ENCODE assay signal across 8 mouse cellular contexts in the genomic region with DNA sequence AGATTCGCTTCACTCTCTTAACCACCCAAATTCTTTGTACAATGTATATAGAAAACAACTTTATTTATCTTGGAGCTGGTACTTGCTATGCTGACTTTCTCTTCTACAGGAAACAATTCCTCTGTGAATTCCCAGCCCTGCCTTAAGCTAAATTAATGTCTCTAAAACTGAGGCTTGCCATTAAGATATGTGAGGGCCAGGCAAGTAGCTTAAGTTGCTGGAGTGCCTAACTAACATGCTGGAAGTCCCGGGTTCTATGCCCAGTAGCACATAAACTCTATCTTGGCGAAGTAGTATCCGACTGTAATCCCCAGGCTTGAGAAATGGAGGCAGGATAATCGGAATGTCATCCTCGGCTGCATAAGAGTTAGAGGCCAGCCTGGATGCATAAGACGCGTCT. TPM values are rescaled to one million over a fixed set of nuclear protein-coding genes. Genes with fewer than 3 reads are reported as not detected.
DNase-seq lines count a peak whose midpoint lies in the region; ATAC-seq and TF ChIP-seq lines count a peak whose summit lies in the region.

No protein-coding gene starts in this region.

- ATAC-seq in embryonic facial prominence, embryonic 14.5 days (ENCODE audit: low read depth), result no peak
- ATAC-seq in intestine, embryonic 14.5 days (replicated peaks; ENCODE audit: low FRiP score, low TSS enrichment, low read depth), result no peak
- no peak for ATAC-seq in neural tube, embryonic 13.5 days (ENCODE audit: low read depth)

- H3K4me1 ChIP-seq in lung, adult 2 months (ENCODE audit: control insufficient read depth, insufficient read depth, low read length), result peaks cover 3% of the 10 kb centered on the region
- H3K4me1 ChIP-seq in embryonic facial prominence, embryonic 14.5 days (ENCODE audit: control insufficient read depth, insufficient read depth, low read length), result peaks cover 5% of the 10 kb centered on the region
- H3K4me1 ChIP-seq in intestine, embryonic 14.5 days (replicated peaks; ENCODE audit: control insufficient read depth, insufficient read depth, low read length), result no peaks in the 10 kb centered on the region; the same call in 1 of the 2 replicates
- H3K4me1 ChIP-seq in neural tube, embryonic 13.5 days (replicated peaks), result peaks cover 22% of the 10 kb centered on the region

- 33% methylated on average over 8 of the region's 8 CpGs for WGBS in lung, adult 2 months
- 34% methylated on average over 8 of the region's 8 CpGs for WGBS in embryonic facial prominence, embryonic 14.5 days
- 34% methylated on average over 8 of the region's 8 CpGs for WGBS in intestine, embryonic 14.5 days
- 46% methylated on average over 8 of the region's 8 CpGs for WGBS in neural tube, embryonic 13.5 days

- H3K4me3 ChIP-seq in lung, adult 2 months (replicated peaks; ENCODE audit: extremely low read depth, low read depth, low read length), result peak overlapping the region; percentile 24
- H3K4me3 ChIP-seq in embryonic facial prominence, embryonic 14.5 days (ENCODE audit: low read depth, low read length), result peak overlapping the region; percentile 71
- H3K4me3 ChIP-seq in intestine, embryonic 14.5 days (ENCODE audit: low read depth, low read length), result peak overlapping the region; percentile 73
- peak overlapping the region; percentile 81 for H3K4me3 ChIP-seq in neural tube, embryonic 13.5 days

- H3K9ac ChIP-seq in embryonic facial prominence, embryonic 14.5 days (ENCODE audit: low read depth, low read length), result no peak overlapping the region
- H3K9ac ChIP-seq in intestine, embryonic 14.5 days (ENCODE audit: low read length), result no peak overlapping the region
- no peak overlapping the region for H3K9ac ChIP-seq in neural tube, embryonic 13.5 days

- H3K27ac ChIP-seq in embryonic facial prominence, embryonic 14.5 days (replicated peaks; ENCODE audit: low read depth, low read length), result no peak overlapping the region
- no peak overlapping the region for H3K27ac ChIP-seq in intestine, embryonic 14.5 days (ENCODE audit: low read depth)
- no peak overlapping the region for H3K27ac ChIP-seq in neural tube, embryonic 13.5 days (replicated peaks)

- no peaks in the 10 kb centered on the region for H3K9me3 ChIP-seq in embryonic facial prominence, embryonic 14.5 days (ENCODE audit: control insufficient read depth, low read length)
- H3K9me3 ChIP-seq in intestine, embryonic 14.5 days (ENCODE audit: control insufficient read depth, low read length), result no peaks in the 10 kb centered on the region
- no peaks in the 10 kb centered on the region for H3K9me3 ChIP-seq in neural tube, embryonic 13.5 days

- H3K27me3 ChIP-seq in embryonic facial prominence, embryonic 14.5 days (replicated peaks; ENCODE audit: control insufficient read depth, insufficient read depth, low read length), result no peaks in the 10 kb centered on the region
- H3K27me3 ChIP-seq in intestine, embryonic 14.5 days (replicated peaks; ENCODE audit: control insufficient read depth, insufficient read depth, low read length), result no peaks in the 10 kb centered on the region
- H3K27me3 ChIP-seq in neural tube, embryonic 13.5 days, result no peaks in the 10 kb centered on the region

- H3K4me2 ChIP-seq in embryonic facial prominence, embryonic 14.5 days (ENCODE audit: low read depth, low read length), result peak overlapping the region; percentile 70
- peak overlapping the region; percentile 80 for H3K4me2 ChIP-seq in intestine, embryonic 14.5 days (ENCODE audit: low read length)
- peak overlapping the region; percentile 70 for H3K4me2 ChIP-seq in neural tube, embryonic 13.5 days

- TF ChIP-seq CTCF in lung, adult 2 months (IDR thresholded peaks at IDR 0.05; ENCODE audit: insufficient read depth, low read length), result no peak

- DNase-seq in lung, adult 2 months, result no peak
- DNase-seq in lung, postnatal 10 days, result no peak
- DNase-seq in embryonic facial prominence, embryonic 14.5 days (ENCODE audit: low spot score), result no peak
- DNase-seq in intestine, embryonic 14.5 days (ENCODE audit: low spot score), result no peak
- no peak for DNase-seq in embryo, embryonic 11 days
- DNase-seq in right cerebral cortex, adult 2 months (ENCODE audit: low spot score in 2 of 2), result no peak
- DNase-seq in urinary bladder, adult 2 months (ENCODE audit: low spot score), result no peak

- no peaks in the 10 kb centered on the region for H3K36me3 ChIP-seq in embryonic facial prominence, embryonic 14.5 days (ENCODE audit: control insufficient read depth, insufficient read depth, low read length)
- no peaks in the 10 kb centered on the region for H3K36me3 ChIP-seq in intestine, embryonic 14.5 days (ENCODE audit: control insufficient read depth, insufficient read depth, low read length)
- no peaks in the 10 kb centered on the region for H3K36me3 ChIP-seq in neural tube, embryonic 13.5 days

- no peak for TF ChIP-seq POLR2A in lung, adult 2 months (IDR thresholded peaks at IDR 0.05; ENCODE audit: borderline replicate concordance, extremely low read depth, low read depth, low read length)

RNA-seq across cellular contexts. Expression of gene Slc25a12, which starts 0.5 kb away (rescaled TPM):
- 19.6 and 32.0 TPM in 2 replicates for polyA plus RNA-seq in lung, adult 2 months (2012; rRNA removed)
- polyA plus RNA-seq in embryonic facial prominence, embryonic 14.5 days (2014; fragmentation: Nextera tagmentation; extraction: Ambion mirVana), result 38.0 and 44.6 TPM in 2 replicates
- polyA plus RNA-seq in intestine, embryonic 14.5 days (2014; fragmentation: Nextera tagmentation; extraction: Ambion mirVana), result 27.5 and 30.7 TPM in 2 replicates
- 73.8 and 79.3 TPM in 2 replicates for polyA plus RNA-seq in neural tube, embryonic 13.5 days (2015; fragmentation: Nextera tagmentation; extraction: Ambion mirVana)
- polyA plus RNA-seq in urinary bladder, adult 2 months (2012; rRNA removed), result 38.7 and 47.0 TPM in 2 replicates

RNA-seq across cellular contexts. Expression of gene Hat1, which starts 20.7 kb away (rescaled TPM):
- 2.1 and 4.2 TPM in 2 replicates for polyA plus RNA-seq in lung, adult 2 months (2012; rRNA removed)
- polyA plus RNA-seq in embryonic facial prominence, embryonic 14.5 days (2014; fragmentation: Nextera tagmentation; extraction: Ambion mirVana), result 96.6 and 103 TPM in 2 replicates
- 116 and 126 TPM in 2 replicates for polyA plus RNA-seq in intestine, embryonic 14.5 days (2014; fragmentation: Nextera tagmentation; extraction: Ambion mirVana)
- polyA plus RNA-seq in neural tube, embryonic 13.5 days (2015; fragmentation: Nextera tagmentation; extraction: Ambion mirVana), result 49.2 and 50.5 TPM in 2 replicates
- polyA plus RNA-seq in urinary bladder, adult 2 months (2012; rRNA removed), result 23.0 and 29.0 TPM in 2 replicates

Comparison
In these comparisons a context has a peak if more than half of its experiments do, and no peak if none do; other contexts are left out.
1. H3K4me3 ChIP-seq: peak in every context shown above with its lines; median percentile 81 in neural tube, embryonic 13.5 days; 73 in intestine, embryonic 14.5 days; 71 in embryonic facial prominence, embryonic 14.5 days; 24 in lung, adult 2 months.